Mouse (Mus musculus): ENCODE results near the gene Slc8a3. TPM values are rescaled to one million over a fixed set of nuclear protein-coding genes. Genes with fewer than 3 reads are reported as not detected.

Gene Slc8a3
- polyA plus RNA-seq, 1 experiment from 2014 or later: 0.52 TPM

DNA sequence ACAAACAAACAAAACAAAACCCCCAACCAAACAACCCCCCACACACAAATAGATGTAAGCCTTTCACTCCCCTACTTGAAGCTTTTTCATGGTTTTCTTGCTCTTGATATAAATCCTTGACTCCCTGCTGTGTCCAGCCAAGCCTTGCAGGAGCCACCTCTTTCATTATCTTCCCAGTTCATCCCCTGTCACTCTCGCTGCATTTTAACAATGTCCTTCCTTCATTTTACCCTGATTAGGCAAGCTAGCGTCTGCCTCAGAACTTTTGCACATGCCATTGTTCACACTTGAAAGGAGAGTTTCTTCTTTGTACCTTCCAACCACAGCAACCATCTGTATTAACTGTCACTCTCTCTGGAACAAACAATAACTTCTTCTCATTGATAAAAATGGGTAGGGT, 15.2 kb downstream of the Slc8a3 start:
- no peak overlapping the region for H3K4me2 ChIP-seq (replicated peaks; ENCODE audit: low read depth, low read length)
- H3K9ac ChIP-seq (replicated peaks; ENCODE audit: low read depth, low read length): no peak overlapping the region
- no peaks in the 10 kb centered on the region for H3K27me3 ChIP-seq (ENCODE audit: control insufficient read depth, insufficient read depth, low read length)
- ATAC-seq (ENCODE audit: insufficient number of reproducible peaks, insufficient read depth, low FRiP score, low read depth): no peak
- no peak overlapping the region for H3K27ac ChIP-seq (ENCODE audit: low read length)
- H3K4me1 ChIP-seq (ENCODE audit: control insufficient read depth, insufficient read depth, low read length): no peaks in the 10 kb centered on the region
- no peaks in the 10 kb centered on the region for H3K9me3 ChIP-seq (ENCODE audit: control insufficient read depth, low read depth, low read length)
- H3K4me3 ChIP-seq (ENCODE audit: low read depth, low read length): no peak overlapping the region
- no peaks in the 10 kb centered on the region for H3K36me3 ChIP-seq (ENCODE audit: control insufficient read depth, insufficient read depth, low read length)
- 30% methylated on average over 2 of the region's 2 CpGs for WGBS

DNA sequence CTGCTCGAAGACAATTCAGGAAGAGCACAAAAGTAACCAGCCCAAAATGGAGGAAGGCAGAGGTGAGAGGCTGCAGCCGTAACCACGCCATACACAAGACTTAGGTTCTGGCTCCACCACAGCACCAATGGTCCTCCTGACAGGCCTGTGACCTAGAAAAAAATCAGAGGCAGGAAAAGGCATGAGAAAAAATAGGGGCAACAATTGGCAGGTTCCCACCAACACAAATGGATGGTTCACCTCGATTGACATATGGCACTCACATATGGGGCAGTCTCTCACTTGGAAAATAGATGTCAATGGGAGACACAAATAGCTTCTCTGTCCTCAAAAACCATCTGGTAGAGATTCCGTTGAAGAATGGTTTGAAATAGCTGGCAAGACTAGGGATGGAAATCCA, 17.0 kb downstream of the Slc8a3 start:
- no peak overlapping the region for H3K9ac ChIP-seq (replicated peaks; ENCODE audit: low read depth, low read length)
- no peak for ATAC-seq (ENCODE audit: insufficient number of reproducible peaks, insufficient read depth, low FRiP score, low read depth)
- H3K9me3 ChIP-seq (ENCODE audit: control insufficient read depth, low read depth, low read length): no peaks in the 10 kb centered on the region
- H3K27me3 ChIP-seq (ENCODE audit: control insufficient read depth, insufficient read depth, low read length): no peaks in the 10 kb centered on the region
- no peak overlapping the region for H3K4me3 ChIP-seq (ENCODE audit: low read depth, low read length)
- WGBS: 92% methylated on average over 5 of the region's 5 CpGs
- no peaks in the 10 kb centered on the region for H3K36me3 ChIP-seq (ENCODE audit: control insufficient read depth, insufficient read depth, low read length)
- no peaks in the 10 kb centered on the region for H3K4me1 ChIP-seq (ENCODE audit: control insufficient read depth, insufficient read depth, low read length)
- H3K27ac ChIP-seq (ENCODE audit: low read length): no peak overlapping the region
- no peak overlapping the region for H3K4me2 ChIP-seq (replicated peaks; ENCODE audit: low read depth, low read length)

DNA sequence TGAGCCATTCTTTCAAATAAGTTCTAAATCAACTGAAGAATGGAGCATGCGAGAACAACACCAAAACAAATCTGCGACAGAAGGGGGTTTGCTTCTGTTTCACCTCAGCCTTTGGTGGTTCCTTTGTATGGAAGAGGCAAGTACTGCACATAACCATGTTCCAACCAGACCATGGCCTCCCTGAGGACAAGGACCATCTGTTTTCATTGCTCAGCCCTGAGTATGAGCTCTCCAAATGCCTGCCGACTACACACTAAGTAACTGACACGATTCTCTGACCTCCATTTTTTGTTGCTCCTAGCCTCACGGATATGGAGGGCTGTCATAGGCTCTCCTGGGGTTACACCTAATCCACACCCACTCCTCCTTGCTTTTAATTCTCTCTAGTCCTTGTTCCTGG, 29.4 kb downstream of the Slc8a3 start:
- WGBS: 79% methylated on average over 5 of the region's 5 CpGs
- ATAC-seq (ENCODE audit: insufficient number of reproducible peaks, insufficient read depth, low FRiP score, low read depth): no peak

DNA sequence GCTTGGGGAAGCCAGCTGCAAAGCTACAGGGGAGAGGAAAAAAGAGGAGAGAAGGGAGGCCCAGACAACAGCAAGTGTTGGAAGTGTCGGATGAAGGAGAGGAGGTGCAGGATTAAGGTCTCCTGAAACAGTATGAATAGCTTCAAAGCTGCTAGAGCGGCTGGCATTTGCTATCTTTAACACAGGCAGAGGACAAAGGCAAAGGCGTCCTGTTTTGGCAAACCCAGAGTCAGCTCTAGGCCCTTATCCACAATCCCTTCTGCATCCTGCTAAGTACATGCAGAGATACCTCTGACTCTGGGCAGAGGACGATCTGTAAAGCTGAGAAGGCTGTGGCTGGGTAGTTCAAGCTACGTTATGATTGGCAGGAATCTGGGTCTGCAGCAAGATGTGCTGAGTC, 38.4 kb downstream of the Slc8a3 start:
- no peak overlapping the region for H3K4me2 ChIP-seq (replicated peaks; ENCODE audit: low read depth, low read length)
- ATAC-seq (ENCODE audit: insufficient number of reproducible peaks, insufficient read depth, low FRiP score, low read depth): no peak
- no peak overlapping the region for H3K27ac ChIP-seq (ENCODE audit: low read length)
- 48% methylated on average over 5 of the region's 5 CpGs for WGBS
- H3K4me3 ChIP-seq (ENCODE audit: low read depth, low read length): no peak overlapping the region
- H3K9ac ChIP-seq (replicated peaks; ENCODE audit: low read depth, low read length): no peak overlapping the region
- H3K9me3 ChIP-seq (ENCODE audit: control insufficient read depth, low read depth, low read length): no peaks in the 10 kb centered on the region
- H3K4me1 ChIP-seq (ENCODE audit: control insufficient read depth, insufficient read depth, low read length): no peaks in the 10 kb centered on the region
- no peaks in the 10 kb centered on the region for H3K27me3 ChIP-seq (ENCODE audit: control insufficient read depth, insufficient read depth, low read length)
- no peaks in the 10 kb centered on the region for H3K36me3 ChIP-seq (ENCODE audit: control insufficient read depth, insufficient read depth, low read length)

More for the DNA sequence above, 29.4 kb downstream of the Slc8a3 start:
- no peaks in the 10 kb centered on the region for H3K27me3 ChIP-seq (ENCODE audit: control insufficient read depth, insufficient read depth, low read length)
- no peak overlapping the region for H3K27ac ChIP-seq (ENCODE audit: low read length)
- no peaks in the 10 kb centered on the region for H3K4me1 ChIP-seq (ENCODE audit: control insufficient read depth, insufficient read depth, low read length)
- H3K9ac ChIP-seq (replicated peaks; ENCODE audit: low read depth, low read length): no peak overlapping the region
- H3K4me3 ChIP-seq (ENCODE audit: low read depth, low read length): no peak overlapping the region
- no peaks in the 10 kb centered on the region for H3K36me3 ChIP-seq (ENCODE audit: control insufficient read depth, insufficient read depth, low read length)
- no peaks in the 10 kb centered on the region for H3K9me3 ChIP-seq (ENCODE audit: control insufficient read depth, low read depth, low read length)
- no peak overlapping the region for H3K4me2 ChIP-seq (replicated peaks; ENCODE audit: low read depth, low read length)

DNA sequence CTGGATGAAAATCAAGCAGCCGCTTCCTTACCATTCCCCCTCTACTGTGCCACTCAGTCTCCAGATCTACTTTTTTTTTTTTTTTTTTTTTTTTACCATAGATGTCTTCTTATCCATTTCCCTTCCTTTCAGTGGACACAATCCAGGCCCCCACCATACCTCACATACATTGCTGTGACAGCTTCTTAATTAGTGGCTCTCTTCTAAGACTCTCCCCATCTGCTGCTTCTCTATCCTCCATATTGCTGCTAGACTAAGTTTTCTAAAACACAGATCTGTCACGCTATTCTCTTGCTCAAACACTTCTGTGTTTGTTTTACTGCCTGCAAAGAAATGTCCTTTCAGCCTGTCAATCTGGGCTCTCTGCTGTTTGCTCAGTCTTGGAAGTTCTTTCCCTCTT, 54.9 kb downstream of the Slc8a3 start:
- no peak overlapping the region for H3K4me2 ChIP-seq (replicated peaks; ENCODE audit: low read depth, low read length)
- ATAC-seq (ENCODE audit: insufficient number of reproducible peaks, insufficient read depth, low FRiP score, low read depth): no peak

DNA sequence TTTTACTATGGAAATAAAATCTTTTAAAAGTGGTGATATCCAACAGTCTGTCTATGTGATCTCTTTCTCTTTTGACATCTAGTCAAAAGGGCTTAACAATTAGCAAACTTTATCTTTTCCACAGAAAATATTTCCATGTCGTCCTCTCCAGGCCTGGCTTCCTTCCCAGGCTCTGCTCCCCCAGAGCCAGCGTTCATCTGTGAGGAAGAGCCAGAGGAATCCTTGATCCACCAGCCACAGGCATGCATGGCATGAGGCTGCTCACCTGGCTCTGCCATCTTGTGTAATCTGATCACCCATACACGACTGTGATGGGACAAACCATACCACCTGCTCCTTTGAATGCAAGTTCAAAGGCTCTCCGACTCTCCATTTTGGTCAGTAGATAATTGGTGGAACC, 58.4 kb downstream of the Slc8a3 start:
- no peaks in the 10 kb centered on the region for H3K27me3 ChIP-seq (ENCODE audit: control insufficient read depth, insufficient read depth, low read length)
- no peak overlapping the region for H3K4me2 ChIP-seq (replicated peaks; ENCODE audit: low read depth, low read length)
- ATAC-seq (ENCODE audit: insufficient number of reproducible peaks, insufficient read depth, low FRiP score, low read depth): no peak
- no peaks in the 10 kb centered on the region for H3K36me3 ChIP-seq (ENCODE audit: control insufficient read depth, insufficient read depth, low read length)
- H3K9ac ChIP-seq (replicated peaks; ENCODE audit: low read depth, low read length): no peak overlapping the region
- H3K27ac ChIP-seq (ENCODE audit: low read length): no peak overlapping the region
- H3K9me3 ChIP-seq (ENCODE audit: control insufficient read depth, low read depth, low read length): no peaks in the 10 kb centered on the region
- H3K4me1 ChIP-seq (ENCODE audit: control insufficient read depth, insufficient read depth, low read length): no peaks in the 10 kb centered on the region
- WGBS: 75% methylated on average over 4 of the region's 4 CpGs
- H3K4me3 ChIP-seq (ENCODE audit: low read depth, low read length): no peak overlapping the region

More for the DNA sequence above, 54.9 kb downstream of the Slc8a3 start:
- Histone ChIP-seq H3K4me3 (ENCODE audit: low read depth, low read length) (no peak overlapping the region), H3K36me3 (ENCODE audit: control insufficient read depth, insufficient read depth, low read length) (no peaks in the 10 kb centered on the region), H3K27ac (ENCODE audit: low read length) (no peak overlapping the region), H3K27me3 (ENCODE audit: control insufficient read depth, insufficient read depth, low read length) (no peaks in the 10 kb centered on the region), H3K9ac (replicated peaks; ENCODE audit: low read depth, low read length) (no peak overlapping the region), H3K9me3 (ENCODE audit: control insufficient read depth, low read depth, low read length) (no peaks in the 10 kb centered on the region), H3K4me1 (ENCODE audit: control insufficient read depth, insufficient read depth, low read length) (no peaks in the 10 kb centered on the region)
- 63% methylated on average over 2 of the region's 2 CpGs for WGBS

DNA sequence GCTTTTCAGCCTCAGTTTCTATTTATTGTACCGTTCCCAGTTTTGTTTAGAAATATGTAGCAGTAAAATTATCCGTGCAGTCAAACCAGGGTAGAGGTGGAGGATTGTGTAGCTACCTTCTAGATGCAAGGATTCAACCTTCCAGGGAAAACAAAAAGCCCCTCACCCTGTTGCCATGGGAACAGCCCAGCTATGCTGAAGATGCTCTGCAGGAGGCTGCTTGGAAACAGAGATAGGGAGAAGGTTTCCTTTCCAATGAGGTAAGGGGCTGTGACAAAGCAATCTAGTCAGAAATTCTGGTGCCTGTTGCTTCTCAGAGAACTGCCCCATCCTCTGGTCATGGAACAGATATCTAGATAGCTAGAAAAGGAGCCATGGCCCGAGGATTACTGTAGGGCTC, 59.6 kb downstream of the Slc8a3 start:
- no peak for ATAC-seq (ENCODE audit: insufficient number of reproducible peaks, insufficient read depth, low FRiP score, low read depth)
- 66% methylated on average over 3 of the region's 3 CpGs for WGBS
- no peaks in the 10 kb centered on the region for H3K4me1 ChIP-seq (ENCODE audit: control insufficient read depth, insufficient read depth, low read length)
- no peaks in the 10 kb centered on the region for H3K27me3 ChIP-seq (ENCODE audit: control insufficient read depth, insufficient read depth, low read length)
- no peak overlapping the region for H3K27ac ChIP-seq (ENCODE audit: low read length)
- H3K36me3 ChIP-seq (ENCODE audit: control insufficient read depth, insufficient read depth, low read length): no peaks in the 10 kb centered on the region
- H3K9me3 ChIP-seq (ENCODE audit: control insufficient read depth, low read depth, low read length): no peaks in the 10 kb centered on the region
- H3K9ac ChIP-seq (replicated peaks; ENCODE audit: low read depth, low read length): no peak overlapping the region
- H3K4me3 ChIP-seq (ENCODE audit: low read depth, low read length): no peak overlapping the region
- no peak overlapping the region for H3K4me2 ChIP-seq (replicated peaks; ENCODE audit: low read depth, low read length)

DNA sequence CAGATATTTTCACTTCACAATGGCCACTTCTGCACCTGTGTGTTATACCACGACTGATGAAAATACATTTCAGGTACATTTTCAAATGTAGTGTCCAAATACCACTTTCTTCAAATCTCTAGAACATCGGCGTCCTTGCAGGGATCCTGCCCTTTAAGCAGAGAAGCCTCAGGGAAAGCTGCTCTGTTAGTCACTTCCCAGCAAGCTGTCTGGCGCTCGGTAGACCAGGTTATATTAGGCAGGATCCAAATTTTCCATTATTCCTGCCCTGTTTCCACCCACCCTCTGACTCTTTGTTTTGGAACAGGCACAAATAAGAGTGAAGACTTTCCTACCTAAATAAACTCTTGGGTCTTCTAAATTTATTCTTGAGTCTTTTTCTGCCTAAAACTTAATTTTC, 63.7 kb downstream of the Slc8a3 start:
- ATAC-seq (ENCODE audit: insufficient number of reproducible peaks, insufficient read depth, low FRiP score, low read depth): no peak
- Histone ChIP-seq H3K4me1 (ENCODE audit: control insufficient read depth, insufficient read depth, low read length) (no peaks in the 10 kb centered on the region), H3K27me3 (ENCODE audit: control insufficient read depth, insufficient read depth, low read length) (no peaks in the 10 kb centered on the region), H3K9me3 (ENCODE audit: control insufficient read depth, low read depth, low read length) (no peaks in the 10 kb centered on the region), H3K9ac (replicated peaks; ENCODE audit: low read depth, low read length) (no peak overlapping the region), H3K36me3 (ENCODE audit: control insufficient read depth, insufficient read depth, low read length) (no peaks in the 10 kb centered on the region), H3K4me3 (ENCODE audit: low read depth, low read length) (no peak overlapping the region), H3K4me2 (replicated peaks; ENCODE audit: low read depth, low read length) (no peak overlapping the region), H3K27ac (ENCODE audit: low read length) (no peak overlapping the region)
- WGBS: 84% methylated on average over 5 of the region's 5 CpGs

DNA sequence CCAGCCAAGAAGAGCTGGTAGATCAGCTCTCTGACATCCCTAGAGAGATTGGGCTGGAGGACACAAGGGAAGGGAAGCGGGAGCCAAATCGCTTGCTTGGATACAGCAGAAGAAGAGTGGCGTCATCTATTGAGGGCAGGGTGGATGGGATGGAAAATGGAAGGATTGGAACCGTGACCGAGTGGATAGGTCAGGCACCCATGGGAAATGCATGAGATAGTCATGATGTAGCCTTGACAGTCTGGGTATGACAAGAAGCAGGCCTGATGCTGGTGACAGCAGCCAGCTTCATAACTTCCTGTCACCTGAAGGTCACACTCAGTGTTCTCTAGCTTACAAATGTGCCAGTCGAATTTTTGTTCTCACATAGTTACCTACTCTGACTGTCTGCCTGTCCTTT, 70.2 kb downstream of the Slc8a3 start:
- Histone ChIP-seq H3K27ac (ENCODE audit: low read length) (no peak overlapping the region), H3K9ac (replicated peaks; ENCODE audit: low read depth, low read length) (no peak overlapping the region), H3K4me3 (ENCODE audit: low read depth, low read length) (no peak overlapping the region), H3K4me2 (replicated peaks; ENCODE audit: low read depth, low read length) (no peak overlapping the region), H3K36me3 (ENCODE audit: control insufficient read depth, insufficient read depth, low read length) (no peaks in the 10 kb centered on the region), H3K4me1 (ENCODE audit: control insufficient read depth, insufficient read depth, low read length) (no peaks in the 10 kb centered on the region), H3K9me3 (ENCODE audit: control insufficient read depth, low read depth, low read length) (no peaks in the 10 kb centered on the region), H3K27me3 (ENCODE audit: control insufficient read depth, insufficient read depth, low read length) (no peaks in the 10 kb centered on the region)
- 82% methylated on average over 6 of the region's 6 CpGs for WGBS
- no peak for ATAC-seq (ENCODE audit: insufficient number of reproducible peaks, insufficient read depth, low FRiP score, low read depth)

Data from stomach, embryonic 14.5 days (tissue).